Comparison of ENCODE assay signal across 13 mouse cellular contexts in the genomic region with DNA sequence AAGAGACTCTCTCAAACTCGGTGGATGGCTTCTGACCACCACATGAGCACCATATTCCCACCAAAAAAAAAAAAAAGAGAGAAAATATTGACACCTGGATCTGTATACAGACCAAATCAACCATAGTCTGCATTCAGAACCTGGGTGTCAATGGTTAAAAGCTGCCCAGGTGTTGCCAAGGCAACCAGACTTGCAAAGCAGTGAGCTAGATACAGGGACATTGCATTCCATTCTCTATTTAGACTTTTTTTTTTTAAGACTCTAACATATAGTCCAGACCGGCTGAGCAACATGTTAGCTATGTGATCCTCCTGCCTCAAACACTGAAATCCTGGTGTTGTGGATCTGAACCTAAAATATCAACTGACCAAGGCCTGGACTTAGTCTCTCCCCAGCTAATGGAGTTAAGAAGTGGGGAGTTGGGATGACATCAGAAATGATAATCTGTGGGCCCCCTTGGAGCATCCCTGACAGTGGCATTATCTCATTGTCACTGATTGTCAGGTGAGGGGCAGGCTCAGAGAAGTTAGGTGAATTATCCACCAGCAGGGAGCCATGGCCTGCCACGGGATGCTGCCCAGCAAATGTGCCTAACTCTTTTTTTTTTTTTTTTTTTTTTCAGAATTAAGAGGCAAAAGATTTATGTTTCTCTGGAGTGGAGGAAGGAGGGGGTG.
DNase-seq lines count a peak whose midpoint lies in the region; ATAC-seq and TF ChIP-seq lines count a peak whose summit lies in the region.
"Had no signal": no experiment of that assay in that cellular context is flagged by ENCODE, and none has a peak within 500 bp of the region (broad histone marks: within the 10 kb centered on the region; RNA-seq: fewer than 3 reads in every experiment).

No protein-coding gene starts in this region.

- DNase-seq in forebrain, embryonic 11.5 days (ENCODE audit: low spot score), result no peak
- peak; percentile 57 for DNase-seq in lung, embryonic 14.5 days
- no peak for DNase-seq in lung, adult 18-20 months
- DNase-seq in embryonic facial prominence, embryonic 10.5 days (ENCODE audit: low spot score), result peak; percentile 19
- no peak for DNase-seq in liver, postnatal 0 days
- DNase-seq in urinary bladder, postnatal 14 days (ENCODE audit: low spot score), result no peak
- DNase-seq: B cell, adult 2 months; gastrocnemius, postnatal 25 days had no signal

- H3K9ac ChIP-seq in forebrain, embryonic 13.5 days, result no peak overlapping the region
- H3K9ac ChIP-seq in forebrain, embryonic 11.5 days (ENCODE audit: low read length), result no peak overlapping the region
- H3K9ac ChIP-seq in lung, embryonic 14.5 days, result no peak overlapping the region
- no peak overlapping the region for H3K9ac ChIP-seq in neural tube, embryonic 12.5 days
- no peak overlapping the region for H3K9ac ChIP-seq in liver, postnatal 0 days (replicated peaks)
- H3K9ac ChIP-seq: embryonic facial prominence, embryonic 13.5 days had no signal

- no peak overlapping the region for H3K4me2 ChIP-seq in forebrain, embryonic 13.5 days
- no peak overlapping the region for H3K4me2 ChIP-seq in forebrain, embryonic 11.5 days (ENCODE audit: low read depth, low read length, severe bottlenecking)
- H3K4me2 ChIP-seq in lung, embryonic 14.5 days, result no peak overlapping the region
- H3K4me2 ChIP-seq in neural tube, embryonic 12.5 days (replicated peaks), result no peak overlapping the region
- H3K4me2 ChIP-seq in liver, postnatal 0 days (ENCODE audit: low read depth, low read length), result no peak overlapping the region
- H3K4me2 ChIP-seq: embryonic facial prominence, embryonic 13.5 days; liver, embryonic 15.5 days had no signal

- H3K4me3 ChIP-seq in forebrain, embryonic 13.5 days, result no peak overlapping the region
- H3K4me3 ChIP-seq in forebrain, embryonic 11.5 days (ENCODE audit: low read depth, low read length), result no peak overlapping the region
- H3K4me3 ChIP-seq in lung, embryonic 14.5 days (ENCODE audit: low read depth, low read length), result no peak overlapping the region
- H3K4me3 ChIP-seq in embryonic facial prominence, embryonic 10.5 days, result no peak overlapping the region
- H3K4me3 ChIP-seq in neural tube, embryonic 12.5 days, result no peak overlapping the region
- H3K4me3 ChIP-seq in liver, postnatal 0 days (ENCODE audit: low read depth, low read length), result no peak overlapping the region
- H3K4me3 ChIP-seq: embryonic facial prominence, embryonic 13.5 days; liver, embryonic 15.5 days had no signal

- peaks cover 9% of the 10 kb centered on the region for H3K4me1 ChIP-seq in forebrain, embryonic 13.5 days
- H3K4me1 ChIP-seq in forebrain, embryonic 11.5 days (replicated peaks; ENCODE audit: control insufficient read depth, insufficient read depth, low read length), result peaks cover 6% of the 10 kb centered on the region; the same call in 1 of the 2 replicates
- peaks cover 10% of the 10 kb centered on the region; the same call in 1 of the 2 replicates for H3K4me1 ChIP-seq in lung, embryonic 14.5 days (ENCODE audit: insufficient read depth)
- peaks cover 52% of the 10 kb centered on the region for H3K4me1 ChIP-seq in embryonic facial prominence, embryonic 10.5 days
- peaks cover 13% of the 10 kb centered on the region for H3K4me1 ChIP-seq in neural tube, embryonic 12.5 days
- H3K4me1 ChIP-seq in liver, postnatal 0 days (ENCODE audit: insufficient read depth), result peaks cover 8% of the 10 kb centered on the region; the same call in 1 of the 2 replicates

- TF ChIP-seq CTCF in lung, embryonic 14.5 days (IDR thresholded peaks at IDR 0.05; ENCODE audit: low read depth), result no peak
- TF ChIP-seq CTCF in liver, postnatal 0 days (IDR thresholded peaks at IDR 0.05; ENCODE audit: low read depth), result no peak

- WGBS in forebrain, embryonic 13.5 days, result 20% methylated on average over 3 of the region's 3 CpGs
- 22% methylated on average over 3 of the region's 3 CpGs for WGBS in forebrain, embryonic 11.5 days
- WGBS in lung, embryonic 14.5 days, result 20% methylated on average over 3 of the region's 3 CpGs
- 32% methylated on average over 3 of the region's 3 CpGs for WGBS in embryonic facial prominence, embryonic 10.5 days
- 24% methylated on average over 3 of the region's 3 CpGs for WGBS in neural tube, embryonic 12.5 days
- 74% methylated on average over 3 of the region's 3 CpGs for WGBS in liver, postnatal 0 days (ENCODE audit: insufficient replicate concordance)

- no peaks in the 10 kb centered on the region for H3K36me3 ChIP-seq in forebrain, embryonic 13.5 days (ENCODE audit: poor library complexity, severe bottlenecking)
- H3K36me3 ChIP-seq in forebrain, embryonic 11.5 days (ENCODE audit: control insufficient read depth, insufficient read depth, low read length), result no peaks in the 10 kb centered on the region
- H3K36me3 ChIP-seq in lung, embryonic 14.5 days (ENCODE audit: insufficient read depth), result no peaks in the 10 kb centered on the region
- H3K36me3 ChIP-seq in embryonic facial prominence, embryonic 10.5 days (replicated peaks), result no peaks in the 10 kb centered on the region
- no peaks in the 10 kb centered on the region for H3K36me3 ChIP-seq in neural tube, embryonic 12.5 days
- no peaks in the 10 kb centered on the region for H3K36me3 ChIP-seq in liver, postnatal 0 days (replicated peaks; ENCODE audit: insufficient read depth, low read length)
- H3K36me3 ChIP-seq: embryonic facial prominence, embryonic 13.5 days; liver, embryonic 15.5 days had no signal

- ATAC-seq in forebrain, embryonic 13.5 days, result peak; percentile 54
- no peak for ATAC-seq in forebrain, embryonic 11.5 days (replicated peaks; ENCODE audit: low FRiP score)
- peak; percentile 31; the same call in 1 of the 2 replicates for ATAC-seq in lung, embryonic 14.5 days (ENCODE audit: insufficient read depth)
- peak; percentile 39; the same call in 1 of the 2 replicates for ATAC-seq in neural tube, embryonic 12.5 days (ENCODE audit: low FRiP score, low read depth)
- ATAC-seq in liver, postnatal 0 days, result no peak
- ATAC-seq: Patski had no signal

- no peak overlapping the region for H3K27ac ChIP-seq in forebrain, embryonic 13.5 days
- no peak overlapping the region for H3K27ac ChIP-seq in forebrain, embryonic 11.5 days (ENCODE audit: low read depth, low read length)
- 0 out of 2 replicates have a peak overlapping the region, but pooled peaks have one; percentile 6 for H3K27ac ChIP-seq in lung, embryonic 14.5 days (ENCODE audit: low read depth)
- 0 out of 2 replicates have a peak overlapping the region, but pooled peaks have one; percentile 61 for H3K27ac ChIP-seq in embryonic facial prominence, embryonic 10.5 days (replicated peaks)
- no peak overlapping the region for H3K27ac ChIP-seq in neural tube, embryonic 12.5 days
- no peak overlapping the region for H3K27ac ChIP-seq in liver, postnatal 0 days (ENCODE audit: low read depth)
- H3K27ac ChIP-seq: embryonic facial prominence, embryonic 13.5 days; liver, embryonic 15.5 days had no signal

- no peaks in the 10 kb centered on the region for H3K9me3 ChIP-seq in forebrain, embryonic 13.5 days (replicated peaks)
- H3K9me3 ChIP-seq in forebrain, embryonic 11.5 days (ENCODE audit: control insufficient read depth, low read length), result no peaks in the 10 kb centered on the region
- H3K9me3 ChIP-seq in lung, embryonic 14.5 days (ENCODE audit: low read depth, low read length), result no peaks in the 10 kb centered on the region
- H3K9me3 ChIP-seq in embryonic facial prominence, embryonic 10.5 days, result no peaks in the 10 kb centered on the region
- no peaks in the 10 kb centered on the region for H3K9me3 ChIP-seq in neural tube, embryonic 12.5 days
- no peaks in the 10 kb centered on the region for H3K9me3 ChIP-seq in liver, postnatal 0 days (ENCODE audit: low read length)
- H3K9me3 ChIP-seq: embryonic facial prominence, embryonic 13.5 days; liver, embryonic 15.5 days had no signal

- no peak for TF ChIP-seq EP300 in liver, postnatal 0 days (IDR thresholded peaks at IDR 0.05; ENCODE audit: low read depth)

- peaks cover 39% of the 10 kb centered on the region for H3K27me3 ChIP-seq in forebrain, embryonic 13.5 days
- H3K27me3 ChIP-seq in forebrain, embryonic 11.5 days (ENCODE audit: control insufficient read depth, insufficient read depth, low read length), result peaks cover 4% of the 10 kb centered on the region; the same call in 1 of the 2 replicates
- H3K27me3 ChIP-seq in lung, embryonic 14.5 days (ENCODE audit: insufficient read depth, low read length), result no peaks in the 10 kb centered on the region
- H3K27me3 ChIP-seq in embryonic facial prominence, embryonic 10.5 days (replicated peaks; ENCODE audit: low read depth, poor library complexity, severe bottlenecking), result peaks cover 53% of the 10 kb centered on the region
- H3K27me3 ChIP-seq in neural tube, embryonic 12.5 days (replicated peaks), result no peaks in the 10 kb centered on the region
- H3K27me3 ChIP-seq in liver, postnatal 0 days (ENCODE audit: insufficient read depth, low read length), result no peaks in the 10 kb centered on the region
- H3K27me3 ChIP-seq: Patski had no signal

Comparison
In these comparisons a context has a peak if more than half of its experiments do, and no peak if none do; other contexts are left out.
1. ATAC-seq: peak in forebrain, embryonic 13.5 days (single experiment), lung, embryonic 14.5 days (single experiment) and neural tube, embryonic 12.5 days (single experiment); none in forebrain, embryonic 11.5 days (single experiment) and liver, postnatal 0 days (single experiment).
2. DNase-seq: peak in lung, embryonic 14.5 days (single experiment) and embryonic facial prominence, embryonic 10.5 days (single experiment); none in forebrain, embryonic 11.5 days (single experiment), lung, adult 18-20 months (0 of 2), liver, postnatal 0 days (single experiment) and urinary bladder, postnatal 14 days (single experiment).
3. H3K27ac ChIP-seq: peak in lung, embryonic 14.5 days (single experiment) and embryonic facial prominence, embryonic 10.5 days (single experiment); none in forebrain, embryonic 13.5 days (single experiment), forebrain, embryonic 11.5 days (single experiment), neural tube, embryonic 12.5 days (single experiment) and liver, postnatal 0 days (single experiment).